Mouse (Mus musculus) inflammation-experienced regulatory T-cells, adult 6 months (primary cell): Measurements from ENCODE around the gene Dnase2b. TPM values are rescaled to one million over a fixed set of nuclear protein-coding genes. Genes with fewer than 3 reads are reported as not detected.

Experiments
- ATAC-seq: one replicate; pipeline ENCODE4 v1.8.0; 2017
- polyA plus RNA-seq, 3 experiments: library from polyadenylated mRNA; unstranded; fragments of 100-300 nt; shearing (Covaris generic); gene quantifications; one replicate each; pipeline ENCODE4 v1.2.1; 2017

The Dnase2b gene
- polyA plus RNA-seq, 3 experiments from 2014 or later: not detected

DNA sequence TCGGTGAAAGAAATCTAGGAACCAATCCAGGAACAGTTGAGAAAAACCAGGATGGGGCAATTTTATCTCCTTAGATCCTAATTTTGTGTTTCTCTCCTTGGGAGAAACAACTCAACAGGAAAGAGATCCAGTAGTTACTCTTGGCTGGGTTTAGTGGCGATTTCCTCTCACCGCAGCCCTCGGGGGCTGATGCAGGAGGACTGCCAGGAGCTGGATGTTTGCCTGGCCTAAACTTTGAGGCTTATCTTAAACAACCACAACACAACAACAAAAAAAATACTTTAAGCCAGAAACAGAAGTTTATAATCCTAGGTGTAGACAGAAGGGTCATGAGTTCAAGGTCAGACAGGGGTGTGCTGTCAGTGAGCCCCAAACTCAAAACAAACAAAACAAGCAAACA, 3.6 kb downstream of the Dnase2b start:
- no peak for ATAC-seq

DNA sequence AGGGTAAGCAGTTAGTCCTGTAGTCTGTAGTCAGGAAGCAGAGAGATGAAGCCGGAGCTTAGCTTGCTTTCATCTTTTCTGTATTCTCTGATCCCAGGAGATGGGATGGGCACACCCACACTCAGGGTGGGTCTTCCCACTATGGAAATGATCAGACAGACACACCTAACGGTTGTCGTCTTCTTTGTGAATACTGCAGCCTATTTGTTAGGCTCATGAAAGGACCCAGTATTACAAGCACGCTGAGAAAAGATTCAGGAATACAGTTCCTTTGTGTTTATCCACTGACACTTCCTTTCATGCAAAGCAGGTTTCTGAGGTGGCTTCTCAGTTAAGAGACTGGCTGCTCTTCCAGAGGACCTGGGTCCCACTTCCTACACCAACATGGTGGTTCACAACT, 4.1 kb downstream of the Dnase2b start:
- ATAC-seq: no peak

DNA sequence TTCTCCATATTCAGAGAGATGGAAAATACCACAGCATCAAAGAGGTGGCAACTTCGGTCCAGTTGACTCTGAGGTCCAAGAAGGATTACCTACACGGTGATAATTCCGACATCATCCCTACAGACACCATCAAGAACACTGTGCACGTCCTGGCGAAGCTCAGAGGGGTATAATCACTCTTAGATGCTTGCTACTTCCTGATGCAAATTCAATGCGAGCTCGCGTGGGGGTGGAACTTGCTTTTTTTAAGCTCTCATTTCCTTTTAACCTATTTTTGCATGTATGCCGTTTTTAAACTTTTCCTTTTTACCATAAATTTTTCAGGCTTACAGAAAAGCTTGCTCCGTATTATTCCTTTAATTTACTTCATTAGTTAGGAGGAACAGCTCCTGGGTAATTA, 5.1 kb downstream of the Dnase2b start:
- no peak for ATAC-seq

DNA sequence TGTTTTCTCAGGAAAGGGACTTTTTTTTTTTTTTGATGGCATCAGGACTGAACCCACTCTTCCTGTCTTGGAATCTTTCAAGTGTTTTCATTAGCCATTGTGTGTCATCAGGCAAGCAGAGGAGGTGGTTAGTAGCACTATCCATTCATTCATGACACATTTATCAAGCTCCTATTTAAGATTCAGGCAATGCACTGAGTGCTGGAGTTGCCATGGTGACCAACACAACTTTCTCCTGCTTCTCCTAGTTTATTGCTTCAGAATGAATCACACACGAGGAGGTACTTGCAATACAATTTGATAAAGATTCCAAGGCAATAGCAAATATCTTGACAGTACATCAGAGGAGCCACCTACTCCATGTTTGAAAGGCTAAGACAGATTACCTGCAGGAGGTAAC, 8.0 kb downstream of the Dnase2b start:
- no peak for ATAC-seq

DNA sequence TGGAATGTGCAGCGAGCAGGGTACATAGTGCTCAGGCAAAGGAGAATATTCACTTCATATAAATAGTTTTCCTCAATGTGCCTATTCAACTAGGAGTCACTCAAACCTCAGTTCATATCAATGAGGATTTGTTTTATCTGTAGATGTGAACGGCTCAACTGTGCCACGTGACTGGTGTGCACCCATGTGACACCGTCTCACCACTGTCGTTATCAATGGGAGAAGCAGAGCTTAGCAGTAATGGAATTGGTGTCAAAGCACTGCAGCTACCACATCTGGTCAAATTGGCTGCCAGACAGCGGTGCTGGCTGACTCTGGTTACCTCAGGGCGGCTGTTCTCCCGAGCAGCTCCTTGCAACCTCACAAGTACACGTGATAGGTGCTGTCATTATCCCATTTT, 10.7 kb downstream of the Dnase2b start:
- no peak for ATAC-seq

DNA sequence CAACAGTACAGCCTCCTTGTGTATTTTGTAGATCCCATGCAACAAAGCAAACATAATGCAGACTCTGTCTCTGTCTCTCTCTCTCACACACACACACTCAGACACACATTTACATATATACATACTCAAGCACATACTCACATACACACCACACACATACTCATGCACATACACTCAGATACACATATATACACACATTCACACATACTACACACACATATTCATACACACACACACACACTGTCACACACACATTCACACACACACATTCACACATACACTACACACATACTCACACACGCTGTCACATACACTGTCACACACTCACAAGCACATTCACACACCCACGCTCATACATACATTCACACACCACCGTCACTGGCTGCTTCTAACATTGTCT, 12.9 kb downstream of the Dnase2b start:
- ATAC-seq: no peak

DNA sequence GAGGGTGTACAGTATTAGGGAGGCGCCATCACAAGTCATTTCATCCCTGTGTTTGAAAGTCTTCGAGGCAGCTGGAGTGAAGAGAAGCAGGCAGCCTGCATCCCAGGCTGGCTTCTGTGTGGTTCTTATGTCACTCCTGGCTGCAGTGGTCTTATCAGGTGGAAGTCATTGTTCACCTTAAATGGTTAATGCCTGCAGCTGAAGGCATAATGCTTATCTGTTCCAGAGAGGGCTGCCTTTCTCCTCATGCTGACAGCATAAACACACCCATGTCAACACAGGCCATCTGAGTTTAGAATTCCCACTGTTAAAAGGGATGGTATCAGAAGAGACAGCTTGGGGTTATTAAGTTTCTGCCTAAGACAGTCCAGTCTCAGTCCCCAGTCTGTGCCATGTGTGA, 14.2 kb downstream of the Dnase2b start:
- ATAC-seq: no peak

DNA sequence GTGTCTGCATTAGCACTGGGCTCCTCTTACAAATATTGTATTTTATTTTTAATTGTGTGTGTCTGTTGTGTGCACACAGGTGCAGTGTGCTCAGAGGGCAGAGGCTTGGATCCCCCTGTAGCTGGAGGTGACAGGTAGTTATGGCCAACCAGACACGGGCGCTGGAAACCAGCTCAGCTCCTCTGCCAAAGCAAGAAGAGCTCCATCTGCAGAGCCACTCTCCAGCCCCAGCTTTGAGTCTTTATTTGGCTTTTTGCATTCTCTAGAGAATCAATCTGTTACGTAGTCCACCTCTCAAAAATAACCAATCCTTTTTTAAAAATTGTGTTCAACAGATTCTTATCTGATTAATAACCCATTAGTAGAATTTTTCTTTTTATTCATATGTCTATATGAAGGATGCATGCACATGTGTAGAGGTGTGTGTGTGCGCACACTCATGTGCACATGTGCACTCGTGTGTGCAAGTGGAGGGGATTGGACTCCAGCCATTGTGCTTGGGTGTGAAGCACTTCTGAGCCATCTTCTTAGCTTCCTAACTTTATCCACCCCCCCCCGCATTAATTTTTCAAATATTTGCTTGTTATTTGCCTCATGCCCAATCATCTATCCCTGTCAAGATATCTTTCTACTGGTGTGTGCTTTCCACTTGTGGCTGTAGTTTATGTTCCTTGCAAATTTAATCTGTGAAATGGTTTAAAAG, 16.0 kb downstream of the Dnase2b start:
- no peak for ATAC-seq

DNA sequence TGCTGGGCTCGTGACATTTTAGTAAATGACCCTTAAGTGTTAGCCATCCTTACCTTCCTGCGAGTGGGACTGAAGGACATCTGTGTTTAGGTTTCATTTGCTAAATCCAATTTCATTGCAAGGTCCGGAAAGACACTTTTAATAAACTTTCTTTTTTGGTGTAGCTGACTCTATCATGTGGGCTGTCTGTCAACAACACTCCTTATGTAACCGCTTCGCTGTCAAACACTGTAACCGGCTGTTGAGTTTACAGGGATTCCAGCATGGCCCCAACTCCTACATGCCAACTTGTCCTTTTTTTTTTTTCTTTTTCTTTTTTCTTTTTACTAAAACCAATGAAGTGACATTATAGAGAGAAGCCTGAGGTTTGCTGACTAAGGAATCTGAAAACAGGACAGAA, 17.0 kb downstream of the Dnase2b start:
- no peak for ATAC-seq

DNA sequence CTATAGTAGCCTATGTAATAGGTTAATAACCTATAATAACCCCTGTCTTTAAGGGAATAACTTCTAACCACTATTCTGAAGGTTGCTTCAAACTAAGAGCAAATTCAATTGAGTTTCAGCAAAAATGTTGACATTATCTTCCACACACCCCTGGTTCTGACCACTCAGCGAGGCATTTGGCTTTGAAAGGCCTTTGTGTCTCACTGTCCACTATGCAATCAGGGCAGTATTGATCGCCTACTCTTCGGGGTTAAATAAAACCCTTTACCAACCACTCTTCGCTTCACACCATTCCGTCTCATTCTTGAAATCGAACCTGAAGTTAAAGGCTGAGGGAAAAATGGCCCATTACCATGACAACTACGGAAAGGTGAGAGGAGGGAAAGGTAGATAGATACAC, 18.5 kb downstream of the Dnase2b start:
- no peak for ATAC-seq

DNA sequence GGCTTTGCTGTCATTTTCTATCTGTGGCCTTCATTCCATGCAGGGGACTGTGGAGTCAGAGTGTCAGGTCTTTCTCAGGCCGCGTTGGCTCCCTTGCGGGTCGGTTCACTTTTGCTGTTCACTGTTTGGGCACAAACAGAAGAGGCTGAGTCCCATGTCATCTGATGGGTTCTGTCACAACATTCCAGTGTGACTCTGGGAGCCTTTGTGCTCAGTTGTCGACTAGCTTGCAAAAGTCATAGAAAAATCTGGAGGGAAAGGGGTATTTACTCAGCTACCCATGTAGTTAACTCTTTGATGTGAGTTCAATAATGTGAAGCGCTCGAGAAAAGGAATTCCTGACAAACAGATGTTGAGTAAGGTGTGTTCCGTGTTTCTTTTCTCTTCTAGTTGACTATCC, 19.0 kb downstream of the Dnase2b start:
- no peak for ATAC-seq

DNA sequence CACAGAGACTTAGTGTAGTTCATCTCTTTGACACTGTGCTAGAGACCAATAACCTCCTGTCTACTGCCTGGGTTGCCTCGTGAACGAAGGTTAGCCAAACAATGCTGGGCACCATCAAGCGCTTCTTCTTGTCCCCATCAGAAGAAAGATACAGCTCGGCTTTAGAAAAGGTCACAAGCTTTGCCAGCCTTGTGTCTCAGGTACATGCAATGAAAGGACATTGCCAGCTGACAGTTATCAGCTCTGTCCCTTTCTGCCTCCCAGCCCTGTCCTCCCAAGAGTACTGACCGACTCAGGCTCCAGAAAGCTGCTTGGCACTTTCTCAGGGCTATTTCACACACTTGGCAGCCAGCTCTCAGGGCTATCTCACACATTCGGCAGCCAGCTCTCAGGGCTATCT, 20.0 kb downstream of the Dnase2b start:
- no peak for ATAC-seq

DNA sequence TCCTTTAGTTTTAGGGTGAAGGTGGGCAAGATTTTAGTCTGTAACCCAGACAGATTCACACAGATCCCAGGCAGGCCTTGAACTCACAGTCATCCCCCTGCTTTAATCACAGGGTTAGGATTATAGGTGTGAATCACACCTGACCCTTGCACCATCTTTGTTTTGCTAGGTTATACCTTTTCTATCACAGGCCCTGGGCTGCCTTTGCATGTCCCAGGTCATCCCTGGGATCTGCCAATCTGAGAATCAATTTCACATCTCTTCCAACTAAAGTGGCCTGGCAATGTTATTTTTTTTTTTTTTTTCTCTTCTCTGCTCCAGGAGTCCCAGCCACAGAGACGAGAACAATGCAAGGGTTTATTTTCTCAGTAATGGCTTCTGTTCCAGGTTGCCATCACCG, 23.8 kb downstream of the Dnase2b start:
- ATAC-seq: no peak

DNA sequence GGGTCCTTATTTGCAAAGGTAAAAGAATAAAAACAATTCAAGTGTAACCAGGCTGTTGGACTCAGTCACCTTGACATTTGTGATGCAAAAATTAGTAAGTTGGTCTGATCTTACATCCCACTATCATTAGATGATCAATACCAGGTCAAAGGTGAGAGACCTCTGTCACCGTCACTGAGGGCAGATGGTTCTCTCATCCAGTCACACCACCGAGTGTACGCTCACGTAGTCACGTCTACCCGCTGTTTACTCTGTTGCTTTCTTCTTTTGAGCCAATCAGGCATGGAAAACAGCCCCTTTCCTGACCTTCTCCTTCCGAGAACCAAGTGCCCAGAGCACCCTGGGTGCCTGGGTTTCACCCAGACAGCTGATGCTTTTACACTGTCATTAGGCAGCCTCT, 24.2 kb downstream of the Dnase2b start:
- ATAC-seq: no peak

DNA sequence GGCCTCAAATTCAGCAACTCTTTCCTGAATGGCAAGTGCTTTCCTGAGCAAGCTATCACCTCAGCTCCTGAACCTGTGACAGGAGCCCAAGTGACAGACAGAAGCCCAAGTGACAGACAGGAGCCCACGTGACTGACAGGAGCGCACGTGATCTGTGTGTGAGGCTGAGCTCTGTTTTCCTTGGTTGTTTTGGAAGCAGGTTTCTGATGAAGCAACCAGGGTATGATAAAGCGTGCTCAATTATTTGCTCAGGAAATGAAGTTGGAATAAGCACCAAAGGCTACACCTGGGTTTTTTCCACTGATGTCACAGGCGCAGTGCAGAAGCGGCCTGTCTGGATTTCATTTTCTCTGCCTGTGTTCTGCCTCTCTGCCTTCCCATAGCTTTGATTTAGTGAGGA, 25.9 kb downstream of the Dnase2b start:
- ATAC-seq: no peak

DNA sequence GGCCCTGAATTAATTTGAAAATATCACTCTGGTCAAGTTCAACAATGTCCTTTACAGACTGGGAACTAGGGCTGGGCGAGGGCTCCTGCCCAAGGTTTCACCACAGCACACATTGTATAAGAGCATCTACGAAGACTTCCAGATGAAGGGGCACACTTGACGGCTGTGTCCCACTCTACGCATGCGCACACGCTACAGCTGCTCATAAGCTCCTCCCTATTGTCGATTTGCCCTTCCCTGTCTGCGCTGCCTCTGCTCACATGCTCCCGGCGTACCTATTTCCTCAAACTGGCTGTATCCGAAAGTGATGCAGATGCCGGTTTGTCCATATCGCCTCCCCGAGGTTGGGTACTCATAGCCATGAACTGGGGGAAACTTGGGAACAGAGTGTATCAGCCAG, 28.8 kb downstream of the Dnase2b start:
- ATAC-seq: no peak

DNA sequence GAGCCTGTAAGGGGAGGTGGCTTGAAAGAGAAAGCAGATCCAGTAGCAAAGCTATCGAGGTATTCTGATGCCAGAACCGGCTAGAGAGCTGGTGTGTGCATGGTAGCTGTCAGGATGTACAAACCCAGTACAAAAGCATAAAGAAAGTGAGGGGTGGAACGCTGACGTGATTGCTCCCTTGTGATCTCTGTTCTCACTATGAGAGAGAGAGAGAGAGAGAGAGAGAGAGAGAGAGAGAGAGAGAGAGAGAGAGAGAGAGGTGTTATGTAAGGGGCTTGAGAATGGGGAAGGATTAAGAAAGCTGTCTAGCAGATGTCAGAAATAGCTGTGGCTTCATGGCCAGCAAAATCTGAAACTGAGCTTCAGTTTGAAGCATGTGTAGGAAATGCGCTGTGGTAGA, 31.5 kb downstream of the Dnase2b start:
- ATAC-seq: no peak

DNA sequence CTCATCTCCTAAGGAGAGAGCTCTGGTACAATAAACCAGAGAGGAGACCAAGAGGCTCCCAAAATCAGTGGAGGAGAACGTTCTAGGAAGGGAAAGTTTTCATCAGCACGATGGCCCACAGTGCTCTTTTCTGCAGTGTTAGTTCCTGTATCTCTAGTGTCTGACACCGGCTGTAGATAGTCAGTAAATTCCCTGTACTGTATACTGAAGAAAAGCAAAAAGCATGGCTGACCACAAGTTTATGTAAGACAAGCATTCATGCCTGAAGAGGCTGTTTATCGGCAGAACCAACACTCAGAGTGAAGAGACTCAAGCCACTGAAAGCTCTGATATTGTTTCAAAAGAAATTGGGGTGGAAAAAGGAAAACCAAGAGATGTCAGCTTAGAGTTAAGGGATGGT, 31.9 kb downstream of the Dnase2b start:
- no peak for ATAC-seq

DNA sequence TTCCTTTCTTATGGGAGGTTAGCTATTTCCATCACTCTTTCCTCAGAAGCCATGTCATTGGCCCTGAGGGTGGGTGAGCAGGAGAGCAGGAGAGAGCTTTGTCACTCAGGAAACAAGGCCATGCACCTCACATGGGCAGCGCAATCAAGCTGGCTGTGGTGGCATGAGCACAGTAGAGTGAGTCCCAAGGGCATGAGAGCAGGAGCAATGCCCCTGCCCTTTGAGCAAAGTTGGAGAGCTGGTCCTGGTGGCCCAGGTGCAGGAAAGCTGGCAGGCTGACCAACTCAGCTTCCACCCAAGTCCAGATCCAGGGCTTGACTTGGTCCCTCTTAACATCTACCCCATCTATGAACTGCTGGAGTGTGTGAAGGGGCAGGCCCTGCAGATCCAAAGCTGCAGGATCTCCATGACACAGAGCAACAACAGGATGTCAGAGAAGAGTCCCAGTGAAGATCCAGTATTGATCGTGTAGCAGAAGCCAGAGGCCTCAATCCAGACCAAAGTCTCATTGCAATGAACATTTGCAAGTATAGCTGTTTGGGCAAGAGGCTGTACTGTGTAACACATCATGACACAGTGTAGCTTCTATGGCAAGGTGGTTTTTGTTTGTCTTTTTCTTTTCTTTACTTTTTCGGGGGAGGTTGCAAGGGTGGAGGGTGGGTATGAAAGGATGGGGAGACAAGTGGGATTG, 35.2 kb downstream of the Dnase2b start:
- ATAC-seq: no peak

DNA sequence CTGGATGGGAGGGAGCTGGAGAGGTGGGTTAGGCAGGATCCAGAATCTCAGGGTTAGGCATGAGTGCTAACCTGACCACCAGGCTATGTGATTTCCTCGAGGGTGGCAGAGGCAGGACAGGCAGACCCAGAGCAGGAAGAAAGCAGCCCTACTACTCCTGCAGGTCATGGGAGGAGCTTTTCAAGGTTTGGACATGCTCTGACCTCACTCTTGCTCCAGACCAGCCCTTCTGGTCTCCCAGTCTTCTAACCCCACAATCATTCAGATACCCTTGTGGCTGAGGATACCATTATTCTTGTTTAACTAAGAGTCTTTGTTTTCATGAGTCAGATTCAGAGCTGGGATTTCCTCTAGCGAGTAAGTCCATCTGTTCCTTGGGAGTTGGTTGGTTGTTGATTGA, 37.8 kb downstream of the Dnase2b start:
- ATAC-seq: no peak

DNA sequence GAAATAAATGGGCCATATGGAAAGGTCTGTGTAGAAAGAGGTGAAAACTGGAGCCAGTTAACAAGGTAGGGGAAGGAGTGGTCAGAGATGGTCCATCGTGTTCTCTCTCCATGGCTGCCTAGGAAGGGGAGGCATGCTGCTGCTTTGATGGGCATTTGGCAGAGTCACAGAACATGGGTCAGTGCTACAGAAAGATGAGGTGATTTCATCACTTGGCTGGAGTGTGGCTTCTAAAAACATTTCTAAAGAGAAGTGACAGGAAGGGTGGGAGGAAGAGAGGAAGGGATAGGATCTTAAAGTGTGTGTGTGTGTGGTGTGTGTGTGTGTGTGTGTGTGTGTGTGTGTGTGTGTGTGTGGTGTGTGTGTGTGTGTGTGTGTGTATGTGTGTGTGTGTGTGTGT, 44.1 kb downstream of the Dnase2b start:
- no peak for ATAC-seq

DNA sequence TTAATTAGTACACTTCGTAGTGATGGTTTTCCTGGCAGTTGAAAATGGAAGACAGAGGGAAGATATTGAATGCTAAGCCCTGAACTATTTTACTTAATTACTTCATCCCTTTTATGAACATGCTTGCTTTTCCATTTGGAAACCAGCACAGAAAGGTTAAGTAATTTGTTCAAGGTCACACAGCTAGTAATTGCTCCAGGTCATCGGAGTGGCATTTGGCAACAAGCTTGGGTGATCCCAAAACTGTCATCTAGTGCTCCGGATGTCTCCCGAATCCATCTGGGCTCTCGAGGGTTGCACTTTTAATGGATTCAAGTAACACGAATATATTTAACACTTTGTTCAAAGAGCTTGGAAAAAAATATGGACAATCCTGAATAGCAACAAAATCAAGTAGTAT, 44.5 kb downstream of the Dnase2b start:
- no peak for ATAC-seq

DNA sequence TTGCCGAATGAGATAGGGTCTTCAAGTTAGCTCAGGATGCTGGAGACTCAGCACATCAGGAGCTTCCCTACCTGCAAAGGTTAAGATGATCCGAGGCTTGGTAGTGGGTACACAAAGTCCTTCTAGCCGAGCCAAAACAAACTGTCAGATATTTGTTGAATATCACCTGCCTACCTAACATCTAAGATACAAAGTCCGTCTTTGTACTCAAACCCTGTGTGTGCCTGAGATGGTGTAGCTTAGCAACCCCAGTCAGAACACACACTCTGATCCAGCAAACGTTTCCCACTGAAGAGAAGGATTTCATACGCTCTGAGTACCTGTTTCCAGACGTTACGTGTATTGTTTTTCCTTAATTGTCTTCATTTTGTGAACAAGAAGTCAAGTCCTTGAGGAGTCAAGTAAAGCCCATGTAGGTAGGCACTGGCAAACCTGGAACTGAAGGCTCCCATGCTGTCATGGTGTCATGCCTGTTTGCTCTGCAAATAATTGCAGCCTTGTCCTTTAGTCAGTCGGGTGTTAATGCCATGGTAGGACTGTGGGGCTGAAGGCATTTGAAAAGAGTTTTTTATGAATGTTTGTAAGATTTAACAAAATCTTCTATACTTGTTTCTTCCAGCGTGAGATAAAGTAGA, 45.1 kb downstream of the Dnase2b start, which contains the start of gene Uox:
Gene Uox, plus strand, starts transcription at position 279 of the 635 bp plus-strand sequence.
- ATAC-seq: no peak

DNA sequence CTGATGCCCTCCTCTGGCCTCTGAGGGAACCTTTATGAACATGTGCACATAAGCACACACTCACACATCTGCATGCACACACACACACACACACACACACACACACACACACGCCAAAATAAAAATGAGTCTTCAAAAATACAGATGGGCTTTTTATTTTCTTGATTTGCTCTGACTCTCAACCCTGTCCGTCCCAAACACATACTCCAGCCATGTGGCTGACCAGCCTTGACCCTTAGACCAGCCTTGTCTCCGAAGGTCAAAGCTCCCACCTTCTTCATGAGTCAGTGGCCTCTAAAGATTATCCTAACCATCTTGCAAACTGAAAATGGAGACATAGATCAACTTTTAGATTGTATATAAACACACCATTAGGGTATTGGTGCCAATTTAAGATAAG, 45.8 kb downstream of the Dnase2b start:
- ATAC-seq: no peak
